Mouse (Mus musculus) layer of hippocampus, adult 9-10 months (tissue): ENCODE results near the gene Sh3glb1.

Experiments
- DNase-seq: peaks from one replicate; pipeline ENCODE4 v3.0.0; 2022; ENCODE audit warnings: low spot score

Sh3glb1 gene

GRCm38 (mm10) chr3:144714606-144715005, 5.5 kb downstream of the Sh3glb1 start:
- no peak for DNase-seq

GRCm38 (mm10) chr3:144714126-144714525, 6.0 kb downstream of the Sh3glb1 start:
- DNase-seq: no peak

GRCm38 (mm10) chr3:144711607-144712206, 8.4 kb downstream of the Sh3glb1 start:
- DNase-seq: no peak

- no peak for DNase-seq
Observed at GRCm38 (mm10) chr3:144708612-144709011, 11.5 kb downstream of the Sh3glb1 start.

- DNase-seq: no peak
Observed at GRCm38 (mm10) chr3:144703959-144704358, 16.2 kb downstream of the Sh3glb1 start.

GRCm38 (mm10) chr3:144698790-144699433, 21.2 kb downstream of the Sh3glb1 start:
- DNase-seq: no peak

GRCm38 (mm10) chr3:144697942-144698341, 22.2 kb downstream of the Sh3glb1 start:
- DNase-seq: no peak

GRCm38 (mm10) chr3:144697154-144697553, 23.0 kb downstream of the Sh3glb1 start:
- no peak for DNase-seq

GRCm38 (mm10) chr3:144694941-144695340, 25.2 kb downstream of the Sh3glb1 start:
- DNase-seq: no peak

- DNase-seq: no peak
Observed at GRCm38 (mm10) chr3:144694040-144694439, 26.1 kb downstream of the Sh3glb1 start.

- no peak for DNase-seq
Observed at GRCm38 (mm10) chr3:144692052-144692451, 28.1 kb downstream of the Sh3glb1 start.

- no peak for DNase-seq
Observed at GRCm38 (mm10) chr3:144689236-144689635, 30.9 kb downstream of the Sh3glb1 start.

- DNase-seq: no peak
Observed at GRCm38 (mm10) chr3:144688284-144688683, 31.9 kb downstream of the Sh3glb1 start.

- no peak for DNase-seq
Observed at GRCm38 (mm10) chr3:144687618-144688017, 32.5 kb downstream of the Sh3glb1 start.

GRCm38 (mm10) chr3:144686146-144686545, 34.0 kb downstream of the Sh3glb1 start:
- no peak for DNase-seq

GRCm38 (mm10) chr3:144683136-144683814, 36.9 kb downstream of the Sh3glb1 start:
- no peak for DNase-seq

GRCm38 (mm10) chr3:144681542-144681941, 38.6 kb downstream of the Sh3glb1 start:
- DNase-seq: no peak

GRCm38 (mm10) chr3:144679701-144680159, 40.4 kb downstream of the Sh3glb1 start:
- no peak for DNase-seq

GRCm38 (mm10) chr3:144679137-144679536, 41.0 kb downstream of the Sh3glb1 start:
- no peak for DNase-seq

GRCm38 (mm10) chr3:144677751-144678150, 42.4 kb downstream of the Sh3glb1 start:
- DNase-seq: no peak

- no peak for DNase-seq
Observed at GRCm38 (mm10) chr3:144676249-144676648, 43.9 kb downstream of the Sh3glb1 start.

- DNase-seq: no peak
Observed at GRCm38 (mm10) chr3:144672016-144672415, 48.1 kb downstream of the Sh3glb1 start.
